Mouse (Mus musculus): ENCODE measurements around the gene Mindy3. TPM values are rescaled to one million over a fixed set of nuclear protein-coding genes. Genes with fewer than 3 reads are reported as not detected.

Mindy3 gene
- total and polyA plus RNA-seq, 2 experiments from 2014 or later, result 27.9 to 39.5 TPM

DNA sequence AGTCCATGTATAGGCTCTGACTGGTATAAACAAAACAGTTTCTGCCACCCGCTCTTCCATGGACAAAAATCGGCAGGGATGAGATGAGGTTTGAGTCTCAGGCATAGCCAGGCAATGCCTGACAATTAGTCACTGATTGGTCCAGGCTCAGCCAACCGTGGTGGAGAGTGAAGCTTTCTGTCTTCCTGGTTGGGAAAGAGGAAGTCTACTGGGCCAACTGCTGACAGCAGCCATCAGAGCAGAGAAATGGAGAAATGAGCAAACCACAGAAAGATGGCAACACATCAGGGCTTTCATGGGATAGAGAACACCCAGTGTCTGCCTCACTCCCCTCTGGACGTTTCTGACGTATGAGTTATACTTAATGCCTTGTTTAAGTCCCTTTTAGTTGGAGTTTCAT is 101.9 kb downstream of the Mindy3 start:
- no peaks in the 10 kb centered on the region for H3K4me1 ChIP-seq (ENCODE audit: control insufficient read depth, insufficient read depth)
- no peak overlapping the region for H3K27ac ChIP-seq (ENCODE audit: low read depth)
- H3K4me2 ChIP-seq (ENCODE audit: low read depth, low read length), result no peak overlapping the region
- no peaks in the 10 kb centered on the region for H3K27me3 ChIP-seq (ENCODE audit: control insufficient read depth, insufficient read depth, low read length)
- ATAC-seq (ENCODE audit: insufficient read depth, low read depth) (no peak), DNase-seq (ENCODE audit: low spot score) (peak; percentile 9)
- WGBS, result 72% methylated on average over 5 of the region's 5 CpGs
- H3K9ac ChIP-seq (replicated peaks; ENCODE audit: low read depth, low read length), result no peak overlapping the region
- no peak overlapping the region for H3K4me3 ChIP-seq (ENCODE audit: low read depth, low read length)
- no peaks in the 10 kb centered on the region for H3K9me3 ChIP-seq (replicated peaks; ENCODE audit: control insufficient read depth, low read length)
- no peak for TF ChIP-seq CTCF (IDR thresholded peaks at IDR 0.05; ENCODE audit: low read depth)
- TF ChIP-seq EP300 (IDR thresholded peaks at IDR 0.05; ENCODE audit: low read depth), result no peak
- no peaks in the 10 kb centered on the region for H3K36me3 ChIP-seq (replicated peaks; ENCODE audit: control insufficient read depth, insufficient read depth, low read length)

DNA sequence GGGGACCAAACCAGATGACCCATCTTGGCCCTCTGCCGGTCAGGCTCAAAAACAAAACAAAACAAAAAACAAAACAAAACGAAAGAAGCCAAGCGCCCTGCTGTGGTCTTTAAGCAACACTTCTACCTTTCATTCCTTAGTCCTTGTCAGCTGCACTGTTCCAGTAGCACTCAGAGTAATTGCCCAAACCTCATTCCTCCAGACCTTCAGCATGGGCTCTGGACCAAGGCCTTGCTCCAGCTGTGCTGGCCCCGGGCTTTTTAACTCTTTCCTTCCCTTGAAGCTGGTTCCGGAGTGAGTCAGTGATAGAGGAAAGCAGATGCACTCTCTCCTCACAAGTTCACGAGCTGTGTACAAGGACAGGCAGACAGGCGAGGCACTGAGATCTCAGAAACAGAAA is 102.9 kb downstream of the Mindy3 start:
- Histone ChIP-seq H3K27ac (ENCODE audit: low read depth) (no peak overlapping the region), H3K9ac (replicated peaks; ENCODE audit: low read depth, low read length) (no peak overlapping the region), H3K4me2 (ENCODE audit: low read depth, low read length) (peak overlapping the region; percentile 21; the same call in 1 of the 2 replicates), H3K4me3 (ENCODE audit: low read depth, low read length) (no peak overlapping the region), H3K9me3 (replicated peaks; ENCODE audit: control insufficient read depth, low read length) (no peaks in the 10 kb centered on the region), H3K36me3 (replicated peaks; ENCODE audit: control insufficient read depth, insufficient read depth, low read length) (no peaks in the 10 kb centered on the region), H3K27me3 (ENCODE audit: control insufficient read depth, insufficient read depth, low read length) (no peaks in the 10 kb centered on the region), H3K4me1 (ENCODE audit: control insufficient read depth, insufficient read depth) (no peaks in the 10 kb centered on the region)
- ATAC-seq (ENCODE audit: insufficient read depth, low read depth) (0 out of 2 replicates have a peak, but pooled peaks have one; percentile 41), DNase-seq (ENCODE audit: low spot score) (no peak)
- TF ChIP-seq EP300 (IDR thresholded peaks at IDR 0.05; ENCODE audit: low read depth), result no peak
- no peak for TF ChIP-seq CTCF (IDR thresholded peaks at IDR 0.05; ENCODE audit: low read depth)
- 29% methylated on average over 7 of the region's 7 CpGs for WGBS

DNA sequence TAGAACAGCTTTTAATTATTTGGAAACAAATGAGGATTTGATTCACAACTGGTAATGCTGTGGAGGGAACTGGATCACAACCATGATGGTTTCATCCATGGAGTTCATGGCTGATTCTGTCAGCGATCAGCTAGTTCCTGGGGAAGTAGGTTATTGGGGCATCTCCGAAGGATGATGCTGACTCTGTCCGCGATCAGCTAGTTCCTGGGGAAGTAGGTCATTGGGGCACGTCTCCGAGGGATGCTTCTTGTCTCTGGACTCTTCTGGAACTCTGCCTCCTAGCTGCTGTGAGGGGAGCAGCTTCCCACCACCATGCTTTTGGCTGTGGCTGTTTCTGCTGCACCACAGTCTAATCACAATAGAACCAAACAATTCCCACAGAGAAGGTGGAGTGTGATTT is 105.2 kb downstream of the Mindy3 start:
- DNase-seq (ENCODE audit: low spot score) (no peak), ATAC-seq (ENCODE audit: insufficient read depth, low read depth) (no peak)
- Histone ChIP-seq H3K4me2 (ENCODE audit: low read depth, low read length) (no peak overlapping the region), H3K9ac (replicated peaks; ENCODE audit: low read depth, low read length) (no peak overlapping the region), H3K36me3 (replicated peaks; ENCODE audit: control insufficient read depth, insufficient read depth, low read length) (no peaks in the 10 kb centered on the region), H3K27ac (ENCODE audit: low read depth) (no peak overlapping the region), H3K9me3 (replicated peaks; ENCODE audit: control insufficient read depth, low read length) (no peaks in the 10 kb centered on the region), H3K4me3 (ENCODE audit: low read depth, low read length) (no peak overlapping the region), H3K27me3 (ENCODE audit: control insufficient read depth, insufficient read depth, low read length) (no peaks in the 10 kb centered on the region), H3K4me1 (ENCODE audit: control insufficient read depth, insufficient read depth) (no peaks in the 10 kb centered on the region)
- no peak for TF ChIP-seq CTCF (IDR thresholded peaks at IDR 0.05; ENCODE audit: low read depth)
- TF ChIP-seq EP300 (IDR thresholded peaks at IDR 0.05; ENCODE audit: low read depth), result no peak
- WGBS, result 71% methylated on average over 6 of the region's 6 CpGs

DNA sequence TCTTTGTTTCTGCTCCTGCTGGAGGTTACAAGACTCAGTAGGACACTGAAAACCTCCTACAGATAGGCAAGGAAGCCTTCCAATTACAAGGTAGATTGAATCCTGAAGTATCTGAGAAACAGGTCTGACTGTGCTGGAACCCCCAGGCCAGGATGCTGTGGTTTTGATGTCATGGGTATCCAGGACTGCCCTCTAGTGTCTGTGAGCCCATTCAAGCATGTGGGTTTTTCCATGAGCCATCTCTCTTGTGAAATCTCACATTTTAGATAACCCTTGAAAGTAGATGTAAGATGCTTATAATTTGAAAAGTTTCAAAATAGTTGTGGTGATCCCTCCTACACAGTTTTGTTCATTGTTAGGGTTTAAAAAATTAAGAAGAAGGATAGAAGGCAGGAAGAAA is 110.8 kb downstream of the Mindy3 start:
- no peak overlapping the region for H3K4me3 ChIP-seq (ENCODE audit: low read depth, low read length)
- H3K9me3 ChIP-seq (replicated peaks; ENCODE audit: control insufficient read depth, low read length), result no peaks in the 10 kb centered on the region
- H3K36me3 ChIP-seq (replicated peaks; ENCODE audit: control insufficient read depth, insufficient read depth, low read length), result no peaks in the 10 kb centered on the region
- no peaks in the 10 kb centered on the region for H3K27me3 ChIP-seq (ENCODE audit: control insufficient read depth, insufficient read depth, low read length)
- ATAC-seq (ENCODE audit: insufficient read depth, low read depth) (no peak), DNase-seq (ENCODE audit: low spot score) (no peak)
- H3K4me2 ChIP-seq (ENCODE audit: low read depth, low read length), result no peak overlapping the region
- no peak overlapping the region for H3K27ac ChIP-seq (ENCODE audit: low read depth)
- H3K9ac ChIP-seq (replicated peaks; ENCODE audit: low read depth, low read length), result no peak overlapping the region
- TF ChIP-seq CTCF (IDR thresholded peaks at IDR 0.05; ENCODE audit: low read depth) (no peak), EP300 (IDR thresholded peaks at IDR 0.05; ENCODE audit: low read depth) (no peak)
- H3K4me1 ChIP-seq (ENCODE audit: control insufficient read depth, insufficient read depth), result no peaks in the 10 kb centered on the region

DNA sequence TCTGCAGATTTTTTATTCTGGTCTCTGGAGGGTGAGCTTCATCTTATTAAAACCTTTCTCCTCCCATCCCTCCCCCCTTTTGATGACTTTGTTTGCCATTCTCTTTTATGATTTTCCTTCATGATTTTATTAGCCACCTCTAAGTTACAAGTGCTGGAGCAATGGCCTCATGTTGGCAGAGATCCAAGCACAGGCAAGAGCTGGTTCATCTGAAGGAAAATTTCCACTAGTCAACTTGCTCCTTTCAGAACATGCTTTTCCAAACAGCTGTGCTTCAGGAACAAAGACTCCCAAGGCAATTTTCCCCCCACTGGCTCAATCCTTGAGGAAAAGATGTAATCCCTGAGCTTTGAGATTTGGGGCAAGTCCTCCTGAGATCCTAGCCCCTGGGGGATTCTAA is 112.0 kb downstream of the Mindy3 start:
- ATAC-seq (ENCODE audit: insufficient read depth, low read depth) (no peak), DNase-seq (ENCODE audit: low spot score) (no peak)
- no peaks in the 10 kb centered on the region for H3K9me3 ChIP-seq (replicated peaks; ENCODE audit: control insufficient read depth, low read length)
- no peak overlapping the region for H3K27ac ChIP-seq (ENCODE audit: low read depth)
- no peak overlapping the region for H3K4me3 ChIP-seq (ENCODE audit: low read depth, low read length)
- no peaks in the 10 kb centered on the region for H3K4me1 ChIP-seq (ENCODE audit: control insufficient read depth, insufficient read depth)
- no peaks in the 10 kb centered on the region for H3K36me3 ChIP-seq (replicated peaks; ENCODE audit: control insufficient read depth, insufficient read depth, low read length)
- no peaks in the 10 kb centered on the region; the same call in 1 of the 2 replicates for H3K27me3 ChIP-seq (ENCODE audit: control insufficient read depth, insufficient read depth, low read length)
- no peak overlapping the region for H3K9ac ChIP-seq (replicated peaks; ENCODE audit: low read depth, low read length)
- TF ChIP-seq EP300 (IDR thresholded peaks at IDR 0.05; ENCODE audit: low read depth), result no peak
- no peak for TF ChIP-seq CTCF (IDR thresholded peaks at IDR 0.05; ENCODE audit: low read depth)
- H3K4me2 ChIP-seq (ENCODE audit: low read depth, low read length), result no peak overlapping the region

DNA sequence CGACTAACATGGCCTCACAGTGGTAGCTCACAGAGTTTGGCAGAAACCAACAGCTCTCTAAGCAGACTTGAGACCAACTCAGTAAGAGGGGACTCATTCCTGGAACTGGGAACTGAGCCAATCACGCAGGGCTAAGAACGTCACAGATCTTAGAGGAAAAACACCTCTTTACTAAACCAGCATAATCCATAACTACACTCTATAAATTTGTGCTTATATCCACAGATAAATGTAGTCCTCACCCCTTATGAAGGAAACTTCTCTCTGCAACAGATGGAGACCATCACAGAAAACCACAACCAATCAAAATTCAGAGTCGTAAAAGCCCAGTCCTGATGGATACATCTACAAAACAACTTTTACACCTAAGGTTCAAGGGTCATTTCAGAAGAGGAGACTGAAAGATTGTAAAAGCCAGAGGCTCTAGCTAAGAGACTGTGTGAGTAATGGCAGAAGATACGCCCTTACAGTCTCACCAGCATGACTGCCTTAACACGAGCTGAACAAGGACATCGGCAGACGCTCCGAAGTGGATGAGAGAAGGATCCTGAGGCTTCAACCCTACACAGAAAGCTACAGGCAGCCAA is 114.1 kb downstream of the Mindy3 start:
- no peak overlapping the region for H3K27ac ChIP-seq (ENCODE audit: low read depth)
- no peak for DNase-seq (ENCODE audit: low spot score)
- no peak overlapping the region for H3K9ac ChIP-seq (replicated peaks; ENCODE audit: low read depth, low read length)
- no peak for ATAC-seq (ENCODE audit: insufficient read depth, low read depth)
- no peak overlapping the region for H3K4me2 ChIP-seq (ENCODE audit: low read depth, low read length)
- H3K9me3 ChIP-seq (replicated peaks; ENCODE audit: control insufficient read depth, low read length), result no peaks in the 10 kb centered on the region
- no peak for TF ChIP-seq CTCF (IDR thresholded peaks at IDR 0.05; ENCODE audit: low read depth)
- TF ChIP-seq EP300 (IDR thresholded peaks at IDR 0.05; ENCODE audit: low read depth), result no peak
- 72% methylated on average over 9 of the region's 9 CpGs for WGBS
- peaks cover 14% of the 10 kb centered on the region for H3K27me3 ChIP-seq (ENCODE audit: control insufficient read depth, insufficient read depth, low read length)
- H3K4me1 ChIP-seq (ENCODE audit: control insufficient read depth, insufficient read depth), result no peaks in the 10 kb centered on the region
- no peaks in the 10 kb centered on the region for H3K36me3 ChIP-seq (replicated peaks; ENCODE audit: control insufficient read depth, insufficient read depth, low read length)
- no peak overlapping the region for H3K4me3 ChIP-seq (ENCODE audit: low read depth, low read length)
